Mouse (Mus musculus) liver, adult 2 months (tissue): ENCODE results near the gene Rnf10. TPM values are rescaled to one million over a fixed set of nuclear protein-coding genes. Genes with fewer than 3 reads are reported as not detected.

Experiments
- DNase-seq: peaks from one replicate; pipeline ENCODE4 v3.0.0-alpha.2; 2011; ENCODE audit warnings: low read depth, low spot score; ENCODE audit errors: extremely low read depth
- H3K27ac ChIP-seq: fragments of 200-500 bp; replicated peaks from 2 replicates; pipeline ENCODE4 v1.5.1; 2012; ENCODE audit warnings: low read depth, mild to moderate bottlenecking, control low read depth, inconsistent platforms, low read length; ENCODE audit not compliant: insufficient read depth
- H3K27me3 ChIP-seq: fragments of 200-500 bp; 2 replicates; pipeline ENCODE4 v1.6.1; 2012; ENCODE audit warnings: mild to moderate bottlenecking, moderate library complexity, low read length, inconsistent platforms; ENCODE audit not compliant: control insufficient read depth, insufficient read depth
- H3K36me3 ChIP-seq: fragments of 200-500 bp; 2 replicates; pipeline ENCODE4 v1.6.1; 2012; ENCODE audit warnings: low read length, inconsistent platforms; ENCODE audit not compliant: control insufficient read depth, insufficient read depth
- H3K4me1 ChIP-seq: fragments of 200-500 bp; 2 replicates; pipeline ENCODE4 v1.6.1; 2011; ENCODE audit warnings: low read length; ENCODE audit not compliant: control insufficient read depth, insufficient read depth
- H3K4me3 ChIP-seq: fragments of 200-500 bp; 2 replicates; pipeline ENCODE4 v1.5.1; 2011; ENCODE audit warnings: low read depth, mild to moderate bottlenecking, control low read depth, low read length, moderate library complexity; ENCODE audit not compliant: insufficient read depth
- H3K79me2 ChIP-seq: fragments of 200-500 bp; 2 replicates; pipeline ENCODE4 v1.6.1; 2012; ENCODE audit warnings: inconsistent platforms, mild to moderate bottlenecking, low read length, moderate library complexity; ENCODE audit not compliant: control insufficient read depth, insufficient read depth
- H3K9ac ChIP-seq: fragments of 200-500 bp; 2 replicates; pipeline ENCODE4 v1.6.1; 2012; ENCODE audit warnings: low read depth, mild to moderate bottlenecking, control low read depth, inconsistent platforms, low read length
- CTCF ChIP-seq: fragments of 200-500 bp; IDR thresholded peaks from 2 replicates; pipeline ENCODE4 v1.5.1; 2011; ENCODE audit warnings: low read depth, low read length, control low read depth
- POLR2A ChIP-seq: fragments of 200-500 bp; IDR thresholded peaks from 2 replicates; pipeline ENCODE4 v1.6.1; 2011; ENCODE audit warnings: low read length, control low read depth; ENCODE audit not compliant: insufficient read depth; ENCODE audit errors: extremely low read depth
- WGBS: fragments of 180-500 bp; shearing (Covaris S2); methylation state at CpG from one replicate; pipeline ENCODE4 v1.1.7; 2018; 5-methylcytosine and 5-hydroxymethylcytosine counted together
- polyA plus RNA-seq: library from polyadenylated mRNA; depleted of rRNA; stranded (reverse); fragments of >200 nt; gene quantifications from 2 replicates; pipeline ENCODE4 v1.2.3, GENCODE M21; 2012
- total RNA-seq: library from RNA; depleted of rRNA; stranded (reverse); fragments of >200 nt; gene quantifications from 2 replicates; pipeline ENCODE4 v1.2.3, GENCODE M21; 2014

Gene Rnf10
- total and polyA plus RNA-seq, 2 experiments: 32.1 to 79.2 TPM

DNA sequence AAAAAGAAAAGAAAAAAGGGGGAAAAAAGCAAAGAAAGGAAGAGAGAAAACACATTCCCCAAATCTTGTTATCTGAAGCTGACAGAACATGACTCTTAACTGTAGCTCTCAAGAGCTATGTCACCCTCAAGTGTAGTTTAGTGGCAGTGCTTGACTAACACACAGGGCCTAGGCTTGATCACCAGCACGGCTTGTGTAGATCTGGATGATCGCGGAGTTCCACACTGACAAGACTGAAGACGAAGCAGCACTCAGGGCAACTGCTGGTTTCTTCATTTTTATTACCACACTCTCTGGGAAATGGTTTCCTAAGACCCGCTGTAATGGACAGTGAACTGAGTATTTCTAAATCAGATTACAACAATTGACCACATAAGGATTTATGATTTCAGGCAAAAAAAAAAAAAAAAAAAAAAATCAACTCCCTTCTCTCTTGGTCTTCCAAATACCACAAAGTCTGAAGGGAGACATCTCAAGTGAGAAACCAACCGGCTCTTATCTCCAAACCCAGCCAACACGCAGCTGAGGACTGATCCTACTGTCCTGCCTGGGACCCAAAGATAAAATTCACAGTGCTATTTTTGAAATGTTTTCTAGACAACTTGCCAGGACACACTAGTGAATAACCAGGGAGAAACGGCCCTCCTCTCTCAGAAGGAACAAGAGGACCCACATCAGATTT lies 5.8 kb downstream of the Rnf10 start:
- DNase-seq: no peak
- Histone ChIP-seq H3K9ac (no peak overlapping the region), H3K27me3 (no peaks in the 10 kb centered on the region), H3K4me1 (peaks cover 34% of the 10 kb centered on the region), H3K4me3 (no peak overlapping the region), H3K27ac (no peak overlapping the region), H3K79me2 (peaks cover 66% of the 10 kb centered on the region), H3K36me3 (peaks cover 3% of the 10 kb centered on the region; the same call in 1 of the 2 replicates)
- WGBS: 51% methylated on average over 8 of the region's 8 CpGs
- TF ChIP-seq POLR2A (no peak), CTCF (no peak)

DNA sequence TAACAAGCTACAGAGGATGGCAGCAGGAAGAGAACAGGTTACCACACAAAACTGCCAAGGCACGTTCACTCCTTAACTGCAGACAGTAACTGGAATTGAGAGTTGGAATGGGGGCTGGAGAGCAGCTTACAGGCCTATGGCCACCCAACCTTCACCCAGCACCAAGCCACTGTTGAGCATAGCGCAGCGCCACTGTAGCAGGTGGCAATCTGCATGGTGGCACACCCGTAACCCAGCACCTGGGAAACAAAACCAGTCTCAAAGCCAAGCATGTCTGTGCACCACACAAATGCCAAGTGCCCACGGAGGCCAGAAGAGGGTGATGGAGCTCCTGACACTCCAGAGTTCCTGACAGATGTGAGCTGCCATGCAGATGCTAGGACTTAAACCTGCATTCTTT lies 6.4 kb downstream of the Rnf10 start:
- no peak overlapping the region for H3K27ac ChIP-seq
- TF ChIP-seq POLR2A: no peak
- TF ChIP-seq CTCF: no peak
- no peaks in the 10 kb centered on the region for H3K27me3 ChIP-seq
- no peak overlapping the region for H3K4me3 ChIP-seq
- DNase-seq: no peak
- peaks cover 62% of the 10 kb centered on the region for H3K79me2 ChIP-seq
- H3K4me1 ChIP-seq: peaks cover 37% of the 10 kb centered on the region
- 82% methylated on average over 5 of the region's 5 CpGs for WGBS
- H3K9ac ChIP-seq: peak overlapping the region; percentile 4; the same call in 1 of the 2 replicates
- H3K36me3 ChIP-seq: peaks cover 3% of the 10 kb centered on the region; the same call in 1 of the 2 replicates

DNA sequence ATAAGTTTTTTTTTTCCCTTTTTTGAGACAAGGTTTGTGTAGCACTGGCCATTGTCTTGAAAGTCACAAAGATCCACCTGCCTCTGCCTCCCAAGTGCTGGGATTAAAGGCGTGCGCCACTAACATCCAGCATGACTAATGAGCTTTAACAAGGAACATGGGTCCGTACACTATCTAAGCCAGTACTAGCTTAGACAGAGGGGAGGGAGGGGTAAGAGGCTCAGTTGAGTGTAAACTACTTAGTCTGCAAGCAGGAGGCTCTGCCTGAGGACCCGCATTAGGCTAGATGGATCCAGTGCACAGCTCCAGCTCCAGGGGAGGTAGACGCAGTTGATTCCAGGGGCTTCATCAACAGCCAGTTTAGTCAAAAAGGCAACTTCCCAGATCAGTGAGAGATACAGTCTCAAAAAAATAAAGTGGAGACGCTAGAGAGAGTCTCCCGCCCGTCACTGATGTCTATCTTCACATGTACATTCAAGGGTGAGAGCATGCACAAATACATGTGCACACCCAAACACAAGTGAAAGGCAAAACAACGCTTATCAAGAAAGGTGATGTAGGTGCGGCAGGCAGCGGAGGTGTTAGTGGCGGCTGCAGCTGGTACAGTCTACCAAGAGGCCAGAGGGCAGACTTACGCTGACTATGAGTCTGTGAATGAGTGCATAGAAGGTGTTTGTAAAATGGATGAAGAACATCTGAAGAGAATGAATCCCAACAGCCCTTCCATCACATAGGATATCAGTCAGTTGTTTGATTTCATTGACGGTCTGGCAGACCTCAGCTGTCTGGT lies 10.0 kb downstream of the Rnf10 start:
- DNase-seq: no peak
- H3K27me3 ChIP-seq: no peaks in the 10 kb centered on the region
- peaks cover 14% of the 10 kb centered on the region for H3K36me3 ChIP-seq
- 94% methylated on average over 14 of the region's 14 CpGs for WGBS
- peaks cover 20% of the 10 kb centered on the region for H3K4me1 ChIP-seq
- H3K4me3 ChIP-seq: no peak overlapping the region
- peaks cover 43% of the 10 kb centered on the region for H3K79me2 ChIP-seq
- TF ChIP-seq CTCF: no peak
- no peak for TF ChIP-seq POLR2A
- no peak overlapping the region for H3K27ac ChIP-seq
- H3K9ac ChIP-seq: no peak overlapping the region

DNA sequence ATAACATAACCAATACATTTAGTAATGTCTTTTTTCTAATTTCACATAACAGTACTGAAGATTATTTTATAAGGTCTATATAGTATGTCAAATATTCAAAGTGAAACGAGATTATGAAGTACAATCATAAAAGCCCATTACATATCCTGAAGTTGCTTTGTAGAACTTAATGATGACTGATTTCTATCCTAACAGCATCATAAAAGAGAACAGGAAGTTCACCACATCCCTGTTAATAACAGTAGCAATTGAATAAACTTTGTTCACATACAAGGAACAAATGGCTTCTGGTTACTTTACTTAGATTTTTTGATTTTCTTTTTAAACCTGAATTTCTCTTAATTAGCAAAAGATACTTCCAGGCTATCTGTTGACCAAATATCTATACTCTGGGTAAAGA lies 10.8 kb downstream of the Rnf10 start:
- WGBS: 71% methylated on average over 1 of the region's 1 CpGs
- H3K4me3 ChIP-seq: no peak overlapping the region
- peaks cover 39% of the 10 kb centered on the region for H3K79me2 ChIP-seq
- no peak overlapping the region for H3K27ac ChIP-seq
- peaks cover 15% of the 10 kb centered on the region for H3K4me1 ChIP-seq
- TF ChIP-seq CTCF: no peak
- TF ChIP-seq POLR2A: no peak
- DNase-seq: no peak
- no peak overlapping the region for H3K9ac ChIP-seq
- peaks cover 14% of the 10 kb centered on the region for H3K36me3 ChIP-seq
- H3K27me3 ChIP-seq: no peaks in the 10 kb centered on the region

DNA sequence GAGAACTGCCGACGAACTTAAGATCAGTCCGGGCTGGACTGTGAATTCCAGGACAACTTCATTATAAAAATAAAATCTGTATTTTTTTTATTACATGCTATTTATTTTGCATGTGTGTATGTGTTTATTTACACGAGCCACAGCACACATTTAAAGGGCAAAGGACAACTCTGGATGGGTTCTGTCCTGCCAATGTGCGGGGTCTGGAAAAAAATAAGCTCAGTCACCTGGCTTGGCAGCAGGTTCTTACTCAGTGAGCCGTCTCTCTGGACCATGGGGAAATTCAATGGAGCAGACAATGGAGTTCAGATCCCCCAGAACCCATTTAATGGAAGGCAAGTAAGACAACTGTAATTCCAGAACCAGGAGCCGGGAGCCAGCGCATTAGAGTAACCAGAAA lies 11.6 kb downstream of the Rnf10 start:
- Histone ChIP-seq H3K4me3 (no peak overlapping the region), H3K36me3 (peaks cover 19% of the 10 kb centered on the region), H3K79me2 (peaks cover 32% of the 10 kb centered on the region), H3K9ac (no peak overlapping the region), H3K4me1 (peaks cover 9% of the 10 kb centered on the region), H3K27ac (no peak overlapping the region), H3K27me3 (no peaks in the 10 kb centered on the region)
- DNase-seq: peak; percentile 71
- TF ChIP-seq POLR2A (no peak), CTCF (no peak)
- 40% methylated on average over 8 of the region's 8 CpGs for WGBS

DNA sequence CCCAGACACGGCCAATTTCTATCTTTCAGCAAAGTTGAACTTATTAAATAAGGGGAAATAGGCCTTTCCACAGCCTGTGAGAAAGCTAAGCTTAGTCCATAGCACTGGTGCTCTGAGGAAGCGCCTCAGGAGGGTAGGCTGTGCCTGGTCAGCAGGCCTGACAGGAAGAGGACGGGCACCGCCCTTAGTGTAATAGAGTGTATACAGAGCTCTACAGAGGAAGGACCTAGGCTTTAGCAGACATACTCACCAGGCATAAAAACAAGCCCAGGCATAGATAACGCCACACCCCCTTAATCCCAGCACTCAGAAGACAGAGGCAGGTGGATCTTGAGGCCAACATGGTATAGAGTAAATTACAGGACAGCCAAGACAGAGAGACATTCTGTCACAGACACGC lies 12.3 kb downstream of the Rnf10 start:
- Histone ChIP-seq H3K36me3 (peaks cover 27% of the 10 kb centered on the region), H3K9ac (no peak overlapping the region), H3K27me3 (no peaks in the 10 kb centered on the region), H3K79me2 (peaks cover 27% of the 10 kb centered on the region; the same call in 1 of the 2 replicates), H3K4me1 (peaks cover 5% of the 10 kb centered on the region; the same call in 1 of the 2 replicates), H3K27ac (no peak overlapping the region), H3K4me3 (no peak overlapping the region)
- 84% methylated on average over 6 of the region's 6 CpGs for WGBS
- TF ChIP-seq POLR2A: no peak
- TF ChIP-seq CTCF: no peak
- DNase-seq: no peak
